12 mouse cellular contexts compared by ENCODE assay signal in genomic region chr7:46348813-46349212, GRCm38 (mm10). TPM values are rescaled to one million over a fixed set of nuclear protein-coding genes. Genes with fewer than 3 reads are reported as not detected.
DNase-seq lines count a peak whose midpoint lies in the region; ATAC-seq and TF ChIP-seq lines count a peak whose summit lies in the region.
"Had no signal": no experiment of that assay in that cellular context is flagged by ENCODE, and none has a peak within 500 bp of the region (broad histone marks: within the 10 kb centered on the region; RNA-seq: fewer than 3 reads in every experiment).

No protein-coding gene starts in this region.

- no peaks in the 10 kb centered on the region for H3K9me3 ChIP-seq in forebrain, embryonic 11.5 days (ENCODE audit: control insufficient read depth, low read length)
- no peaks in the 10 kb centered on the region for H3K9me3 ChIP-seq in limb, embryonic 11.5 days (ENCODE audit: control insufficient read depth, low read length)

- 0 out of 2 replicates have a peak, but pooled peaks cover 4% of the 10 kb centered on the region for H3K4me1 ChIP-seq in forebrain, embryonic 11.5 days (replicated peaks; ENCODE audit: control insufficient read depth, insufficient read depth, low read length)
- H3K4me1 ChIP-seq in limb, embryonic 11.5 days (ENCODE audit: control insufficient read depth, insufficient read depth, low read length), result no peaks in the 10 kb centered on the region
- H3K4me1 ChIP-seq in kidney, adult 2 months (ENCODE audit: control insufficient read depth, insufficient read depth, low read length), result no peaks in the 10 kb centered on the region

- H3K9ac ChIP-seq in forebrain, embryonic 11.5 days (ENCODE audit: low read length), result no peak overlapping the region
- H3K9ac ChIP-seq in limb, embryonic 11.5 days (ENCODE audit: low read length), result no peak overlapping the region

- TF ChIP-seq CTCF in kidney, adult 2 months (conservative IDR thresholded peaks at IDR 0.05; ENCODE audit: insufficient read depth, insufficient read length, low read depth, low read length), result no peak

- H3K4me3 ChIP-seq in forebrain, embryonic 11.5 days (ENCODE audit: low read depth, low read length), result peak overlapping the region; percentile 3; the same call in 1 of the 2 replicates
- H3K4me3 ChIP-seq in limb, embryonic 11.5 days (ENCODE audit: low read depth, low read length), result no peak overlapping the region
- H3K4me3 ChIP-seq in kidney, adult 2 months (ENCODE audit: insufficient read depth, low read depth, low read length), result no peak overlapping the region

- no peak for ATAC-seq in forebrain, embryonic 11.5 days (replicated peaks; ENCODE audit: low FRiP score)
- ATAC-seq in limb, embryonic 11.5 days (ENCODE audit: insufficient number of reproducible peaks, low FRiP score, low TSS enrichment, low read depth), result no peak
- ATAC-seq: inflammation-experienced regulatory T-cells, adult 6 months had no signal

- intact Hi-C loops in gastrocnemius, postnatal 14 days (cut with DNase I; ENCODE audit: low total_unique reads), result no loop called here

- TF ChIP-seq POLR2A in kidney, adult 2 months (IDR thresholded peaks at IDR 0.05; ENCODE audit: low read depth, low read length), result no peak

- DNase-seq in gastrocnemius, postnatal 14 days, result peak; percentile 42
- no peak for DNase-seq in gastrocnemius, adult 18-20 months (ENCODE audit: low spot score)
- DNase-seq in forebrain, embryonic 11.5 days (ENCODE audit: low spot score), result no peak
- DNase-seq in limb, embryonic 11.5 days (ENCODE audit: low spot score), result peak; percentile 29
- DNase-seq in retina, adult 2 months (ENCODE audit: low read depth, low spot score), result peak; percentile 13
- DNase-seq in kidney, adult 2 months, result no peak
- DNase-seq in cerebellum, postnatal 25 days, result no peak
- no peak for DNase-seq in c-Kit-positive CD71-positive TER-119-positive erythroid progenitor cells, embryonic 14.5 days (ENCODE audit: low spot score)
- DNase-seq: cerebellum, adult 2 months; layer of hippocampus, postnatal 36 days had no signal

- no peak overlapping the region for H3K27ac ChIP-seq in forebrain, embryonic 11.5 days (ENCODE audit: low read depth, low read length)
- no peak overlapping the region for H3K27ac ChIP-seq in limb, embryonic 11.5 days (replicated peaks; ENCODE audit: low read depth, low read length)
- H3K27ac ChIP-seq in kidney, adult 2 months (ENCODE audit: insufficient read depth, low read depth, low read length), result no peak overlapping the region

- peaks cover 22% of the 10 kb centered on the region for H3K27me3 ChIP-seq in forebrain, embryonic 11.5 days (ENCODE audit: control insufficient read depth, insufficient read depth, low read length)
- peaks cover 33% of the 10 kb centered on the region for H3K27me3 ChIP-seq in limb, embryonic 11.5 days (ENCODE audit: control insufficient read depth, insufficient read depth, low read length)
- H3K27me3 ChIP-seq in kidney, adult 2 months (replicated peaks; ENCODE audit: control insufficient read depth, insufficient read depth, low read length), result no peaks in the 10 kb centered on the region; the same call in 1 of the 2 replicates

- H3K36me3 ChIP-seq in forebrain, embryonic 11.5 days (ENCODE audit: control insufficient read depth, insufficient read depth, low read length), result no peaks in the 10 kb centered on the region
- no peaks in the 10 kb centered on the region for H3K36me3 ChIP-seq in limb, embryonic 11.5 days (ENCODE audit: control insufficient read depth, insufficient read depth, low read length)
- no peaks in the 10 kb centered on the region for H3K36me3 ChIP-seq in kidney, adult 2 months (ENCODE audit: control insufficient read depth, insufficient read depth, low read length)

- H3K4me2 ChIP-seq in forebrain, embryonic 11.5 days (ENCODE audit: low read depth, low read length, severe bottlenecking), result peak overlapping the region; percentile 27
- H3K4me2 ChIP-seq in limb, embryonic 11.5 days (ENCODE audit: low read depth, severe bottlenecking), result peak overlapping the region; percentile 8; the same call in 1 of the 2 replicates

- WGBS in forebrain, embryonic 11.5 days, result under 1% methylated on average over 36 of the region's 36 CpGs
- 3% methylated on average over 36 of the region's 36 CpGs for WGBS in limb, embryonic 11.5 days
- 6% methylated on average over 32 of the region's 36 CpGs for WGBS in kidney, adult 2 months

RNA-seq across cellular contexts. Expression of gene Myod1, which starts 27.5 kb away (rescaled TPM):
- total RNA-seq in gastrocnemius, postnatal 14 days (2021), result 10 to 100 TPM; 24.3 to 30.6 TPM
- 10 to 100 TPM; 14.9 to 15.5 TPM for total RNA-seq in gastrocnemius, adult 18-20 months (2021)
- not detected in 2 replicates for polyA plus RNA-seq in forebrain, embryonic 11.5 days (2014; fragmentation: Nextera tagmentation; extraction: Ambion mirVana)
- 22.0 and 23.0 TPM in 2 replicates for polyA plus RNA-seq in limb, embryonic 11.5 days (2014; fragmentation: Nextera tagmentation; extraction: Ambion mirVana)
- polyA plus RNA-seq in kidney, adult 2 months (2012; rRNA removed), result 0.20 TPM in 1 of 2 replicates, not detected in the other
- total RNA-seq: granulocyte monocyte progenitor cell, adult 5-6 weeks; layer of hippocampus, postnatal 36 days had no signal
- polyA plus RNA-seq: cerebellum, adult 2 months; inflammation-experienced regulatory T-cells, adult 6 months had no signal

RNA-seq across cellular contexts. Expression of gene Kcnc1, which starts 47.5 kb away (rescaled TPM):
- total RNA-seq in gastrocnemius, postnatal 14 days (2021), result 10 to 100 TPM; 34.8 to 35.1 TPM
- total RNA-seq in gastrocnemius, adult 18-20 months (2021), result 10 to 100 TPM; 59.0 to 67.2 TPM
- 0.92 and 1.0 TPM in 2 replicates for polyA plus RNA-seq in forebrain, embryonic 11.5 days (2014; fragmentation: Nextera tagmentation; extraction: Ambion mirVana)
- polyA plus RNA-seq in limb, embryonic 11.5 days (2014; fragmentation: Nextera tagmentation; extraction: Ambion mirVana), result 0.05 and 0.13 TPM in 2 replicates
- 0.05 and 0.23 TPM in 2 replicates for polyA plus RNA-seq in kidney, adult 2 months (2012; rRNA removed)
- total RNA-seq: granulocyte monocyte progenitor cell, adult 5-6 weeks had no signal

Comparison
In these comparisons a context has a peak if more than half of its experiments do, and no peak if none do; other contexts are left out.
1. DNase-seq: peak in gastrocnemius, postnatal 14 days (single experiment), limb, embryonic 11.5 days (single experiment) and retina, adult 2 months (single experiment); none in gastrocnemius, adult 18-20 months (single experiment), forebrain, embryonic 11.5 days (single experiment), kidney, adult 2 months (single experiment), cerebellum, postnatal 25 days (0 of 2) and c-Kit-positive CD71-positive TER-119-positive erythroid progenitor cells, embryonic 14.5 days (single experiment).
2. RNA of gene Myod1, which starts 27.5 kb away (polyA plus RNA-seq): 22.0 to 23.0 TPM in limb, embryonic 11.5 days; 0.20 TPM in kidney, adult 2 months and not detected in forebrain, embryonic 11.5 days; every median in the first group is over 10 times any median in the second.